Mouse (Mus musculus) gastrocnemius, postnatal 14 days (tissue): ENCODE measurements at regions not wholly inside any gene's neighbourhood (a gene's known extent, or its start where the extent isn't known, plus 50 kb on each side); places are given as distances from the start of the nearest gene placed in this dataset.
A peak's percentile ranks its signal among the peaks of the same experiment; 100 is the strongest.
"Not testable (repeated sequence)": the region's sequence is repeated elsewhere in the genome, so short reads cannot be mapped to it uniquely, and the experiment has no call there.

Source experiments
- DNase-seq: peaks from one replicate; pipeline ENCODE4 v3.0.0; 2021; ENCODE audit warnings: mixed read lengths
- intact Hi-C: fragments of 180-260 bp; cut with DNase I; formaldehyde crosslinking; loops from one replicate; pipeline ENCODE4 v1.15.1; 2025; ENCODE audit warnings: low total_unique reads

DNA sequence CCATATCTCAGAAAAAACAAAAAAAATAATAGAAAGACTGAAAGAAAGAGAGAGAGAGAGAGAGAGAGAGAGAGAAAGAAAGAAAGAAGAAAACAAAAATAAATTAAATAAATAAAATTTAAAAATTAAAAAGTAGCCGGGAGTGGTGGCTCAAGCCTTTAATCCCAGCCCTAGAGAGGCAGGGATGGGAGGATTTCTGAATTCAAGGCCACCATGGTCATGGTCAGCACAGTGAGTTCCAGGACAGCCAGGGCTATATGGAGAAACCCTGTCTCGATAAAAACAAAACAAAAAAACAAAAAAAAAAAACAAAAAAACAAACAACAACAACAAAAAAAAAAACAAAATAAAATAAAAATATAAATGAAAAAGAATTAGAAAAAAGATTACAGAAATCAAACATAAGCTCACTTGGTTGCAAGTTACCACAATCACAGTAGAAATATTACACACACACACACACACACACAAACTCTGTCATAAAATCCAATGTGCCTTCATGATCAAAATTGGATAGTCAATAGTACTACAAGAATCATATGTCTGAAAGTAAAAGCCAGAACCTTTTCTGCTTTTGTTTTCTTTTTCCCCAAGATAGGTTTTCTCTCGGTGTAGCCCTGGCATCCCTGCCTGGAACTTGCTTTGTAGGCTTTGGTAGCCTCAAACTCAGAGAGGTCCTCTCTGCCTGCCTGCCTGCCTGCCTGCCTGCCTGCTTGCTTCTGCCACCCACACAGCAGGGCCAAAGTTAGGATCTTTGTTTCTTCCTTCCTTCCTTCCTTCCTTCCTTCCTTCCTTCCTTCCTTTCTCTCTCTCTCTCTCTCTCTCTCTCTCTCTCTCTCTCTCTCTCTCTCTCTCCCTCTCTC, 476.1 kb upstream of the Olfr161 start:
- intact Hi-C loops = not testable (repeated sequence)

GRCm38 (mm10) chr16:3115336-3116112, 475.3 kb upstream of the Olfr161 start:
- intact Hi-C loops = not testable (repeated sequence)
- DNase-seq = peak; percentile 27

More for the DNA sequence above, 476.1 kb upstream of the Olfr161 start:
- peak; percentile 53 for DNase-seq

DNA sequence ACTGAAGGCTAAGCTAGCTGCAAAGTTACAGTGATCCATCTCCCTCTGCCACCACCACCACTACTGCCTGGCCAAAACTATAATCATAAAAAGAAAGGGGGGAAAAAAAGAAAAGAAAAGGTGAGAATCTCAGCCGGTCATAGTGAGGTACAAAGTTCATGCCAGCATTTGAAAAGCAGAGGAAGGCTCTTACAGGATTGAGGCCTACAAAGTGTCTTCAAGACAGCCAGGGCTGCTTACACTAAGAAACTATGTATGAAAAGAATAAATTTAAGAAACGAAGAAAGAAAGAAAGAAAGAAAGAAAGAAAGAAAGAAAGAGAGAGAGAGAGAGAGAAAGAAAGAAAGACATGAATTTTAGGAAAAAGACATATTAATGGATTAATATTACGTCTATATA, 474.7 kb upstream of the Olfr161 start:
- intact Hi-C loops, DNase-seq: not testable (repeated sequence)

DNA sequence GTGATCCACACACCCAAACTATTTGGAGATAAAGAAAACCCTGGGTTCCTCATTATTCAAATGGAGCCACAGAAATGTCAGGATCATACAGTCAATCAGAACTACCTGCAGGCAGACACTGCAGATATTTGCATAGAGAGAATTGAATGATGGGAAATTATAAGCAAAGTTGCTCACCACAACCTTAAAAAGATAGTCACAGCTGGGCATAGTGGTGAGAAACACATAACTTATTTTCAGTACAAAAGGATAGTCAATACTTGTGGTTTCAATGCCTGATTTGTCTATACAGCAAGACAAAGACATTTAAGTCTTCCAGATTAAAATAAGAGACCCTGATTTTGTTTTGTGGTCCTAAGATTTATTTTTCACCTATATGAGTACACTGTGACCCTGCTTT, 469.6 kb upstream of the Olfr161 start:
- DNase-seq, intact Hi-C loops: not testable (repeated sequence)

- DNase-seq, intact Hi-C loops: not testable (repeated sequence)
Observed at GRCm38 (mm10) chr16:3122145-3122860, 468.5 kb upstream of the Olfr161 start.

DNA sequence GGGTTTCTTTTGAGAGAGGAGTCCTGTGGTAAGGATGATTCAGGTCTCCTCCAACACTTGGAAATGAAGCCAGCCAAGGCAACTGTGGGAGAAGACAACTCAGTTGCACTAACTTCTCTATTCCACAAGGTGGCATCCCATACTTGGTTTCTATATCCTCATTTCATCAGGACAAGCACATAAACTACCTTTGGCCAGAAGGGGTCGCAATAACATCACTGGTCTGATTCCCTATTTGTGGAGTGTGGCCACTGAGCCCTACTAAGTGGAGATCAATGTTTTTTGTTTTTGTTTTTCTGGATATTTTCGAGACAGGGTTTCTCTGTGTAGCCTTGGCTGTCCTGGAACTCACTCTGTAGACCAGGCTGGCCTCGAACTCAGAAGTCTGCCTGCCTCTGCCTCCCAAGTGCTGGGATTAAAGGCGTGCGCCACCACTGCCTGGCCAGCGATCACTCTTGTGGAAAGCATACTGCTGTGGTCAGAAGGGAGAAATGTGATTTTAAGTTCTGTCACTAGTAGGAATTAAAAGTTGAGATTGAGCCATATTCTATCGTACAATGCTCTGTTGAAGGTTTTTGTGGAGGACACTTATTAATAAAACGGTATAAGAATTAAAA, 467.9 kb upstream of the Olfr161 start:
- intact Hi-C loops = not testable (repeated sequence)
- DNase-seq = peak; percentile 6

DNA sequence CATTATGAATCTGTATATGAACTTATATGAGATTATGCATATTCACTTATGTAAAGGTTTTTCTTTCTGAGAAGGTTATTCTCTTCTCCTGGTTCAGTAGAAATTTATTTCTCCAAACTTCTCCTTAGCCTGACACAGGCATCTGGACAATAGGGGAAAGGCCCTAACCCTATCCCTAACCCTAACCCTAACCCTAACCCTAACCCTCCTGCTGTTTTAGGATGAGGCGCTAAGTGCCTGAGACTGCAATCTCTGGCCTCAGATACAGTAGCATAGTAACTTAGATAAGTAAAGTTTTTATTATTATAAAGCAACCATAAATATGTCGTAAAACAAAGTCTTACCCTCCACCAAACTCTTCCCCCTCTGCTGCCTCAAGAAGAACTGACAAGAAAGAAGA, 463.5 kb upstream of the Olfr161 start:
- DNase-seq = not testable (repeated sequence)

More for the DNA sequence above, 463.5 kb upstream of the Olfr161 start:
- intact Hi-C loops = not testable (repeated sequence)
